Mouse (Mus musculus) embryo, embryonic 11.5 days (tissue): ENCODE measurements around the gene Pbx3.

Experiments used
- DNase-seq: peaks from one replicate; pipeline ENCODE4 v3.0.0-alpha.2; 2012; ENCODE audit warnings: low read depth, low spot score

Pbx3 gene

DNA sequence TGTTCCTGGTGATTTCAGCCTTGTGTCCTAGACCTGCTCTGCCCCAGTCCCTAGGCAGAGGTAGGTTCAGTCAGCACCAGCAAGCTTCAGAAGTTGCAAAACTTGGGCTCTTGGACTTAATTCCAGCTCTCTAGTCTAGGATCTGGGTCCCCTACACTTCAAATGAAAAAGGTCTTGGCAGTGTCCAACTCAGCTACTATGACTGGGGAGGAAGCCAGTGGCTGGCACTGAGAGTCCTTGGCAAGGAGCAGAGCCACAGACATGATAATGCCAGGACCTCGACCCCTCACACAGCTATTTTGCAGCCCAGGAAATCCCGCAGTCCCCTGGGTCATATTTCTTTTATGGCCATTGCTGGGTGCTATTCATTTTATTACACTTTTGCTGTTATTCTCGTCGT is 225.9 kb downstream of the Pbx3 start:
- no peak for DNase-seq

DNA sequence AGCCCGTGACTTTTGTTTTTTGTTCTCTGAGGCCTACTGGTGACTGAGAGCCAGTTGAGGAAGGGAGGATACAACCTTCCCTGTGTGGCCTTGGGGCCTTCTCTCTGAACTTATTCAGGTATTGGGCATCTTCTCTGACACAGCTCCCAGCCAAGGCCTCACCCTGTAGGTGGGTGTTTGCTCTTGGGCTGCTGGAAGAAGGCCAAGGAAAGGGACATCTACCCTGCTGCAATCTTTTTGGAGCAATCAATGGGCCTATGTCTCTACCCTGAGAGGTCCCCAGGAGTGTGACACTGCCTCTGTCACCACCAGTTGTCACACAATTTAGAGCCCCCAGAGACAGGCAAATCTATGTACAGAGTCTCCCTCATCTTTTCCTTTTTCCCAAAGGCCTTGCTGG is 226.5 kb downstream of the Pbx3 start:
- DNase-seq: no peak

DNA sequence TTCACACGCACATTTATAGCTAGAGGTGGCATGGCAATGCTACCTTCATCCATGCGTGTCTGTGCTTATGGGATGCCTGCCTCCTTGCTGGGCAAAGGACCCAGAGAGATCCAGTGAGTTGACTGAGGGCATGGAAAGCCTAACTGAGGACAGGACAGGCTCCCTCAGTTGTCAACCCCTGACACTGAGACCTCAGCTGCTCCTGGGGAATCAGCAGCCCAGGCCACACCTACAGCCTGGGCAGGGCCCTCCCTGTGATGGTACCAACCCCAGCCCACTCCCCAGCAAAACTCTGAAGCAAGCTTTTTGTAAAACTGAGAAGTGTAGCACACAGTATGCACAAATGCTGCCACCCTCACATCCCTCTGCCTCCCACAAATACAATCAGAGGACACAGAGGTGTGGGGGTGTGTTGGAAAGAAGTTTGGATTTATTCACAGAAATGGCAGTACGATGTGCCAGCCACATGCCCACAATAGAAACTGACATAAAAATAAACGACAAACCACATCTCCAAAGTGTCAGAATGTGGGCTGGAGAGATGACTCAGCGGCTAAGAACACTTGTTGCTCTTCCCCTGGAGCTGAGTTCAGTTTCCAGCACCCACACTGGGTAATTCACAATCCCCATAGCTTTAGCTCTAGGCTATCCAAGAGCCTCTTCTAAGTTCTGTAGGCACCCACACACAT is 233.3 kb downstream of the Pbx3 start:
- DNase-seq: no peak

DNA sequence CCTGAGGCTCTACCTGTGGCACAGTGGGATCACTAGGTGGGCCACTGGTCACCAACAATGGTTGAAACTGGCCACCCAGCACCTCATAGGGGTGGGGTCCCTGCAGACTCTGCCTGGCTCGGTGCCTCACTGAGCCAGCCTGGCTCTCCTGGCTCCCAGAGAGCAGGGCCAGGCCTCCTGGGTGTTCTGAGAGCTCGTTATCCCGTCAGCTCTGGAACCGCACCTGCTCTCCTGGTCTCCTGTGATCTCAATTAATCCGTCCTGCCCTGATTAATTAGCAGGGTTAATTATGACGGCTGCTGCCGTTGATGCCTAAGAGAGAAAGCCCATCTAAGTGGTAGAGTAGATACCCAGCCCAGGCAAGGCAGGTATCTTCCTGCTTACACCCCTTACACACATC is 237.6 kb downstream of the Pbx3 start:
- no peak for DNase-seq

DNA sequence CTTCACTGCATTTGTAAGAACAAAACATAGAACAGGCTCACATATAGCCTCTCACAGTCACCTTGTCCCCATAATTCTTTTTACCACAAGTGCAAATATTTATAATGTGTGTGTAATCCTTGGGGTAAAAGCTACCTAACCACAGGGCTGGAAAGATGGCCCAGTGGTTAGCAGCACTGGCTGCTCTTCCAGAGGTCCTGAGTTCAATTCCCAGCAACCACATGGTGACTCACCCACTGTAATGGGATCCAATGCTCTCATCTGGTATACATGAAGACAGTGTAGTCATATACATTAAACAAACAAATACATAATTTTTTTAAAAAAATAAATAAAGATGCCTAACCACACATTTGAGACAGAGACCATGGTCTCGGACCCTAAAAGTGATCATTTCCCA is 240.2 kb downstream of the Pbx3 start:
- DNase-seq: no peak

DNA sequence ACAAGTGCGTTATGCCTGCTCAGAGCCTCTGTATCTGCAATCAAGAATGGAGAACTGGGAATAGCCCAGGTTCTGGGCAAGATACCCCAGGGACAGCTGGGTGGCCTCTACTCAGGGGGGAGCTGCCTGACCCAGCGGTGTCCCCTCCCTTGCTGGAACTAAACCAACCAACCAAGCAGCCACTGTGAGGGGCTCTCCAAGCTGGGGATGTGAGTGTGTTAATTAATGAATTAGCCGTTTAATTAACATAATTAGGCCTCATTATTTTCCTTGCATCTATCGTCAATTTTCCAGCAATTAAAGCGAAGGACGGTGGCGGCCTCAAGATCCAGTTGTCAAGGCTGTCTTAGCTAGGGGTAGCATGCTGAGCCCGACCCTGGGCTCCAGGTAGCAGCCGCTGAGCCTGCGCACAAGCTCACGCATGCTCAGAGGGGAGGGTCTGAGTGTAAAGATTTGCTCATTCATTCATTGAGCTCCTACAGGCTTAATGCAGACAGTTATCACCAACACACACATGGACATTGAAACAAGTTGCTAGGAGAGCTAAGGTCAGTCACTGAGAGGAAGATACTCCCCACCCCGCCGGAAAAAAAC is 243.2 kb downstream of the Pbx3 start:
- DNase-seq: no peak

DNA sequence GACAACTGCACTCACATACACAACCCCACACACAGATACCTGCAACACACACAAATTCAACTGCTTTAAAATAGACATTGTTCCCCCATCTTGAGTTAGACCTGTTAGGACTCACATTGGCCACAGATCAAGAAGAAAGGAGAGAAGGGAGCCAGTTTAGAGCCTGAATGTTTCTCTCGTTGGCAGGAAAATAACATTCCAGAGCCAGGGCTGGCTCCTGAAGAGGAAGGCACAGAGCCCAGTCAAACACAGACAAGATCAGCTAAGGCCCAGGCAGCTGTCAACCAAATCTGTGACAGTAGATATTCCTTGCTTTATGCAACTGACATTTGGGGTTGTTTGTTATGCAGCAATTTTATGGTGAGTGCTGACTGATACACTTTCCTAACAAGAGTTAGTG is 245.1 kb downstream of the Pbx3 start:
- no peak for DNase-seq

DNA sequence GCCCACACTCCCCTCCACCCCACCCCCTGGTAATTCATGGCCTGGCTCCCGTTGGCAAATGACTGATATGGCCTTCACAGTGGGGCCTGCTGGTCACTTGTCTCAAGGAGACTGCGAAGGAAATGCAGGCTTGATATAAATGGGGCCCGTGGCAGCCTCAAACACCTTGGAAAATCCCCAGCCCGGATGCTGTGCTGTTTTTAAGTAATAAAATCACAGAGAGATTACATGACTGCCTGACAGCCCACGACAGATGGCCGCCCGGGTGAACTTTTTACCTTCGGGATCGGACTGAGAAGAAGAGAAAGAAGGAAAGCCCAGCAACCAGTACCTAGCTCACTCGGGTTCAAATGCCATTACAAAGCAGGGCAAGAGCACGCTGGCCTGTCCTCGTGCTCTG is 249.0 kb downstream of the Pbx3 start:
- DNase-seq: no peak
